Mouse (Mus musculus): ENCODE measurements around the gene Etl4. TPM values are rescaled to one million over a fixed set of nuclear protein-coding genes. Genes with fewer than 3 reads are reported as not detected.

The Etl4 gene
- total and polyA plus RNA-seq, 3 experiments: not detected

- Histone ChIP-seq H3K36me3 (ENCODE audit: control insufficient read depth in 1 of 2, insufficient read depth in 2 of 2, low read length in 2 of 2) (no peaks in the 10 kb centered on the region), H3K9ac (ENCODE audit: control insufficient read depth, low read depth, low read length, poor library complexity, severe bottlenecking) (no peak overlapping the region), H3K27ac (ENCODE audit: control insufficient read depth, low read depth, low read length) (no peak overlapping the region), H3K4me3 (ENCODE audit: control insufficient read depth in 1 of 2, insufficient read depth in 1 of 2, low read depth in 2 of 2, low read length in 2 of 2) (no peak overlapping the region), H3K27me3 (ENCODE audit: control insufficient read depth in 1 of 2, insufficient read depth in 2 of 2, low read length in 2 of 2) (no peaks in the 10 kb centered on the region), H3K79me2 (ENCODE audit: control insufficient read depth, insufficient read depth, low read length, poor library complexity) (no peaks in the 10 kb centered on the region), H3K4me1 (ENCODE audit: control insufficient read depth in 1 of 2, insufficient read depth in 2 of 2, low read length in 2 of 2) (no peaks in the 10 kb centered on the region), H3K9me3 (replicated peaks; ENCODE audit: insufficient read depth, low read length) (no peaks in the 10 kb centered on the region)
- peak; percentile 17 for DNase-seq (ENCODE audit: low read depth, low spot score)
- TF ChIP-seq CTCF (IDR thresholded peaks at IDR 0.05 in 2 of 3, conservative IDR thresholded peaks at IDR 0.05 in 1 of 3; ENCODE audit: control insufficient read depth in 1 of 3, insufficient read depth in 1 of 3, low read depth in 2 of 3, low read length in 3 of 3, poor library complexity in 1 of 3, severe bottlenecking in 1 of 3) (peak in 2 of 3 experiments; percentile 45 to 47; a peak in 4 of 6 replicates), RAD21 (IDR thresholded peaks at IDR 0.05; ENCODE audit: low read depth, low read length) (peak; percentile 16), USF1 (IDR thresholded peaks at IDR 0.05; ENCODE audit: low read depth, low read length) (no peak), SMC3 (IDR thresholded peaks at IDR 0.05; ENCODE audit: low read depth, low read length) (peak; percentile 45)
These were observed 366.5 kb downstream of the Etl4 start for GRCm38 (mm10) chr2:20276124-20276523.

GRCm38 (mm10) chr2:20281903-20282302 lies 372.3 kb downstream of the Etl4 start:
- Histone ChIP-seq H3K9ac (ENCODE audit: control insufficient read depth, low read depth, low read length, poor library complexity, severe bottlenecking) (no peak overlapping the region), H3K36me3 (ENCODE audit: control insufficient read depth in 1 of 2, insufficient read depth in 2 of 2, low read length in 2 of 2) (no peaks in the 10 kb centered on the region), H3K27ac (ENCODE audit: control insufficient read depth, low read depth, low read length) (no peak overlapping the region), H3K79me2 (ENCODE audit: control insufficient read depth, insufficient read depth, low read length, poor library complexity) (no peaks in the 10 kb centered on the region), H3K4me1 (ENCODE audit: control insufficient read depth in 1 of 2, insufficient read depth in 2 of 2, low read length in 2 of 2) (no peaks in the 10 kb centered on the region), H3K27me3 (ENCODE audit: control insufficient read depth in 1 of 2, insufficient read depth in 2 of 2, low read length in 2 of 2) (no peaks in the 10 kb centered on the region), H3K4me3 (ENCODE audit: control insufficient read depth in 1 of 2, insufficient read depth in 1 of 2, low read depth in 2 of 2, low read length in 2 of 2) (no peak overlapping the region), H3K9me3 (replicated peaks; ENCODE audit: insufficient read depth, low read length) (no peaks in the 10 kb centered on the region)
- no peak for DNase-seq (ENCODE audit: low read depth, low spot score)
- TF ChIP-seq ZMIZ1 (IDR thresholded peaks at IDR 0.05; ENCODE audit: low read depth, low read length) (no peak), MAX (IDR thresholded peaks at IDR 0.05; ENCODE audit: low read length) (no peak), ZC3H11A (IDR thresholded peaks at IDR 0.05; ENCODE audit: low read depth, low read length) (no peak)

GRCm38 (mm10) chr2:20284425-20284824 lies 374.8 kb downstream of the Etl4 start:
- TF ChIP-seq SIN3A (IDR thresholded peaks at IDR 0.05; ENCODE audit: low read length): no peak
- no peak overlapping the region for H3K4me3 ChIP-seq (ENCODE audit: control insufficient read depth in 1 of 2, insufficient read depth in 1 of 2, low read depth in 2 of 2, low read length in 2 of 2)
- H3K27me3 ChIP-seq (ENCODE audit: control insufficient read depth in 1 of 2, insufficient read depth in 2 of 2, low read length in 2 of 2): no peaks in the 10 kb centered on the region
- no peaks in the 10 kb centered on the region for H3K79me2 ChIP-seq (ENCODE audit: control insufficient read depth, insufficient read depth, low read length, poor library complexity)
- DNase-seq (ENCODE audit: low read depth, low spot score): no peak
- no peak overlapping the region for H3K27ac ChIP-seq (ENCODE audit: control insufficient read depth, low read depth, low read length)
- H3K4me1 ChIP-seq (ENCODE audit: control insufficient read depth in 1 of 2, insufficient read depth in 2 of 2, low read length in 2 of 2): no peaks in the 10 kb centered on the region
- no peaks in the 10 kb centered on the region for H3K36me3 ChIP-seq (ENCODE audit: control insufficient read depth in 1 of 2, insufficient read depth in 2 of 2, low read length in 2 of 2)
- H3K9ac ChIP-seq (ENCODE audit: control insufficient read depth, low read depth, low read length, poor library complexity, severe bottlenecking): no peak overlapping the region
- no peaks in the 10 kb centered on the region for H3K9me3 ChIP-seq (replicated peaks; ENCODE audit: insufficient read depth, low read length)

GRCm38 (mm10) chr2:20290982-20291740 lies 381.6 kb downstream of the Etl4 start:
- DNase-seq (ENCODE audit: low read depth, low spot score): no peak
- no peak for TF ChIP-seq MEF2A (IDR thresholded peaks at IDR 0.05; ENCODE audit: extremely low read depth, insufficient replicate concordance, low read depth, low read length, poor library complexity, severe bottlenecking)
- TF ChIP-seq E2F4 (IDR thresholded peaks at IDR 0.05; ENCODE audit: borderline replicate concordance, low read depth, low read length): no peak
- no peak for TF ChIP-seq GATA1 (IDR thresholded peaks at IDR 0.05; ENCODE audit: low read depth, low read length)
- no peak for TF ChIP-seq CHD1 (IDR thresholded peaks at IDR 0.05; ENCODE audit: low read depth, low read length)
- TF ChIP-seq MXI1 (IDR thresholded peaks at IDR 0.05; ENCODE audit: low read depth, low read length): no peak
- TF ChIP-seq EP300 (IDR thresholded peaks at IDR 0.05; ENCODE audit: low read depth in 1 of 2, low read length in 2 of 2): no peak
- no peak for TF ChIP-seq KAT2A (conservative IDR thresholded peaks at IDR 0.05; ENCODE audit: low read depth, low read length)
- TF ChIP-seq HCFC1 (IDR thresholded peaks at IDR 0.05; ENCODE audit: low read depth, low read length): no peak
- no peak for TF ChIP-seq NELFE (IDR thresholded peaks at IDR 0.05; ENCODE audit: low read depth, low read length)
- no peak for TF ChIP-seq GABPA (IDR thresholded peaks at IDR 0.05; ENCODE audit: low read depth, low read length)
- TF ChIP-seq TBP (IDR thresholded peaks at IDR 0.05; ENCODE audit: low read depth, low read length): no peak
- no peaks in the 10 kb centered on the region for H3K27me3 ChIP-seq (ENCODE audit: control insufficient read depth in 1 of 2, insufficient read depth in 2 of 2, low read length in 2 of 2)

More at GRCm38 (mm10) chr2:20290982-20291740, 381.6 kb downstream of the Etl4 start:
- Histone ChIP-seq H3K9ac (ENCODE audit: control insufficient read depth, low read depth, low read length, poor library complexity, severe bottlenecking) (no peak overlapping the region), H3K9me3 (replicated peaks; ENCODE audit: insufficient read depth, low read length) (no peaks in the 10 kb centered on the region), H3K27ac (ENCODE audit: control insufficient read depth, low read depth, low read length) (no peak overlapping the region), H3K79me2 (ENCODE audit: control insufficient read depth, insufficient read depth, low read length, poor library complexity) (no peaks in the 10 kb centered on the region), H3K4me3 (ENCODE audit: control insufficient read depth in 1 of 2, insufficient read depth in 1 of 2, low read depth in 2 of 2, low read length in 2 of 2) (no peak overlapping the region), H3K4me1 (ENCODE audit: control insufficient read depth in 1 of 2, insufficient read depth in 2 of 2, low read length in 2 of 2) (no peaks in the 10 kb centered on the region), H3K36me3 (ENCODE audit: control insufficient read depth in 1 of 2, insufficient read depth in 2 of 2, low read length in 2 of 2) (no peaks in the 10 kb centered on the region)
